Mouse (Mus musculus) testis, adult 2 months (tissue): Measurements from ENCODE around the gene Pde4d. TPM values are rescaled to one million over a fixed set of nuclear protein-coding genes. Genes with fewer than 3 reads are reported as not detected.

Experiments
- H3K27ac ChIP-seq: fragments of 200-500 bp; 2 replicates; pipeline ENCODE4 v1.5.1; 2012; ENCODE audit warnings: low read depth, low read length; ENCODE audit not compliant: control insufficient read depth, insufficient read depth
- H3K27me3 ChIP-seq: fragments of 200-500 bp; 2 replicates; pipeline ENCODE4 v1.6.1; 2012; ENCODE audit warnings: mild to moderate bottlenecking, low read length, moderate library complexity; ENCODE audit not compliant: control insufficient read depth, insufficient read depth
- H3K36me3 ChIP-seq: fragments of 200-500 bp; 2 replicates; pipeline ENCODE4 v1.6.1; 2012; ENCODE audit warnings: mild to moderate bottlenecking, low read length; ENCODE audit not compliant: control insufficient read depth, insufficient read depth
- H3K4me1 ChIP-seq: fragments of 200-500 bp; 2 replicates; pipeline ENCODE4 v1.6.1; 2012; ENCODE audit warnings: low read length; ENCODE audit not compliant: control insufficient read depth, insufficient read depth
- H3K4me3 ChIP-seq: fragments of 200-500 bp; 2 replicates; pipeline ENCODE4 v1.5.1; 2012; ENCODE audit warnings: low read depth, mild to moderate bottlenecking, low read length, moderate library complexity, mixed read lengths; ENCODE audit not compliant: control insufficient read depth
- CTCF ChIP-seq: fragments of 200-500 bp; IDR thresholded peaks from 2 replicates; pipeline ENCODE4 v1.5.1; 2012; ENCODE audit warnings: low read depth, mild to moderate bottlenecking, inconsistent platforms, low read length, moderate library complexity; ENCODE audit not compliant: control insufficient read depth, insufficient read depth, insufficient replicate concordance
- POLR2A ChIP-seq: fragments of 200-500 bp; IDR thresholded peaks from 2 replicates; pipeline ENCODE4 v1.6.1; 2012; ENCODE audit warnings: low read depth, mild to moderate bottlenecking, inconsistent platforms, low read length, moderate library complexity; ENCODE audit not compliant: control insufficient read depth
- polyA plus RNA-seq: library from polyadenylated mRNA; depleted of rRNA; stranded (reverse); fragments of >200 nt; gene quantifications from 2 replicates; pipeline ENCODE4 v1.2.3, GENCODE M21; 2012

Gene Pde4d
- polyA plus RNA-seq, 1 experiment: 2.1 TPM

DNA sequence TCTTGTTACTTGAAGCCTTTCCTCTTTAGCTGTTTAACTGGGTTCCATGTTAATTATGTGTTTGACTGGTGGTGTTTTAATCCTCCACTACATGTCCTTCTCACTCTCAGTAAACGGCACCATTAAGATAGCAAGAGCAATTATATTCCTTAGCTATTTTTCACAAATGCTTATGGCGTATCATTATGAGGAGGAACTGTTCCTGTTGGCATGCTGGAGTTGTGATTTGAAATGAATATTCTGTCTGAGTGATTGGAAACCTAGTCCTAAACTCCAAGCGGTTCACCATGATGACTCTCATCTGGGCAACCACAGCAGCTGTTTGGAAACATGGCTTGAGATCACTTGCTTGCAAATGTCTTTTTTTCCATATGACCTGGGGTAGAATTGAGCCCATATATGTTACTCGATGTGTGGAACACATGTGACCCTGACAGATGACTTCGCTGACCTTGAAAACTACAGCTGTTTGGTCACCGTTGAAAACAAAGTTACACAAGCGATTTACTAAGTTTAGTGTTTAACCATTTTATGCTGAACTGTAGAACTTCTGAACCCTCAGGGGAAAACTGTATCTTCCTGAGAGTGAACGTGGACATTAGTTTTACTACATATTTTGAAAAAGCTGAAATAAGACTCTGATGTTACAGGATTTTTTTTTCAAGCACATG lies 1340.4 kb downstream of the Pde4d start:
- Histone ChIP-seq H3K36me3 (no peaks in the 10 kb centered on the region), H3K27me3 (no peaks in the 10 kb centered on the region), H3K27ac (no peak overlapping the region), H3K4me3 (no peak overlapping the region), H3K4me1 (no peaks in the 10 kb centered on the region; the same call in none of the 2 replicates)
- TF ChIP-seq CTCF (no peak), POLR2A (no peak)

DNA sequence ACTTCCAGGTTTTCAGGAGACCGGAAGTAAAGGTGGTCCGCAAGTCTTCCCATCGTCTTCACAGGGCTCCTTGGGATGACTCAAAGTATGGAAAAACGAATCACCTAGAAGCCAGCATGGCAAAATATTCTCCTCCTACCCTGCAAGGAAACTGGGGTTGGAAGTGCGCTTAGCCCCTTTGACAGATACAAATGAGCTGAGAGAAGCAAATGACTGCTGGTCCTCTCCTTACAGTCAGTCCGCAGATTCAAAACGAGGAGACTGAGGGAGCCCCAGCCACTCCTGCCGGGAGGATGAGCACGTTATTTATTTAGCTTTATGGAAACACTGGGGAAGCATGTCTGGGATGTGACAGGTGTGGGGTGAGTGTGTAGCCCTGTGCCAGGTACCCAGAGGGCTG lies 1344.2 kb downstream of the Pde4d start:
- Histone ChIP-seq H3K36me3 (no peaks in the 10 kb centered on the region), H3K27ac (no peak overlapping the region), H3K27me3 (no peaks in the 10 kb centered on the region), H3K4me1 (no peaks in the 10 kb centered on the region; the same call in none of the 2 replicates), H3K4me3 (no peak overlapping the region)
- TF ChIP-seq POLR2A: no peak
- no peak for TF ChIP-seq CTCF

DNA sequence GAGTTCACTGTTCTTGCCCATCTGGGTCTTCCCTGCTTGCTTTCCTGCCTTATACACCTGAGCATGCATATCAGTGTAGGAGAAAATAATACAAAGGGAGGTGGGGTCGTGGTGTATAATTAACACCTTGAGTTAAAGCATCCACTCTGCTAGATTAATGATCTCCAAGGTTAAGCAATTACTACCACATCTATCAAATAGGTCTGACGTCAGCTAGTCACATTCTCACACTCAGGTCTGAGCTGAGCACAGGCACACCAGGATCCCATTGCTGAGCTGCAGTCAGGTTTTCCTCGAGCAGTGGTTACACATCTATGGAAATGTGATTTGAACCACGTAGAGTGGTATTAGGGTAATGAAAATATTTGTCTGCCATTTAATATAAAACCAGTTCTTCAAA lies 1348.9 kb downstream of the Pde4d start:
- no peak for TF ChIP-seq CTCF
- no peaks in the 10 kb centered on the region for H3K27me3 ChIP-seq

DNA sequence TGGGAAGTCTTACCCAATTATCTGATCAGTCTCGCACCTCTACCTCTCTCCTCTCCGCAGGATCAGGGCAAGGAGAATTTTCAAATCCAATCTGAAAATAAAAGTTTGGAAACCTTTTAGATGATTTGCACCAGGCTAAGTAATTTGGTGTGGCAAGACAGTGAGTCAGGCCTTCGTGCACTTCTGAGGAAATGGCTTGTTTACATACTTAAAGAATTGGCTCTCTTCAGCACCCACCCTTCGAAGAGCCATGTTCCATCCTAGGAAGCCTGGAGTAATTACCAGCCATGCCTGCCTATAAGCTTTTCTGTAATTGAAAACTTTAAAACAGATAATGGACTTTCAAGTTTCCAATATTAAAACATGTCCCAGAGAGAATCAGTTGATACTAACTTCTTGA lies 1352.5 kb downstream of the Pde4d start:
- H3K27ac ChIP-seq: no peak overlapping the region
- no peaks in the 10 kb centered on the region for H3K27me3 ChIP-seq
- H3K4me3 ChIP-seq: no peak overlapping the region
- no peaks in the 10 kb centered on the region for H3K4me1 ChIP-seq
- TF ChIP-seq POLR2A (no peak), CTCF (no peak)
- no peaks in the 10 kb centered on the region for H3K36me3 ChIP-seq

More for the DNA sequence above, 1348.9 kb downstream of the Pde4d start:
- H3K36me3 ChIP-seq: no peaks in the 10 kb centered on the region
- H3K4me1 ChIP-seq: no peaks in the 10 kb centered on the region; the same call in 1 of the 2 replicates
- H3K27ac ChIP-seq: no peak overlapping the region
- no peak overlapping the region for H3K4me3 ChIP-seq

DNA sequence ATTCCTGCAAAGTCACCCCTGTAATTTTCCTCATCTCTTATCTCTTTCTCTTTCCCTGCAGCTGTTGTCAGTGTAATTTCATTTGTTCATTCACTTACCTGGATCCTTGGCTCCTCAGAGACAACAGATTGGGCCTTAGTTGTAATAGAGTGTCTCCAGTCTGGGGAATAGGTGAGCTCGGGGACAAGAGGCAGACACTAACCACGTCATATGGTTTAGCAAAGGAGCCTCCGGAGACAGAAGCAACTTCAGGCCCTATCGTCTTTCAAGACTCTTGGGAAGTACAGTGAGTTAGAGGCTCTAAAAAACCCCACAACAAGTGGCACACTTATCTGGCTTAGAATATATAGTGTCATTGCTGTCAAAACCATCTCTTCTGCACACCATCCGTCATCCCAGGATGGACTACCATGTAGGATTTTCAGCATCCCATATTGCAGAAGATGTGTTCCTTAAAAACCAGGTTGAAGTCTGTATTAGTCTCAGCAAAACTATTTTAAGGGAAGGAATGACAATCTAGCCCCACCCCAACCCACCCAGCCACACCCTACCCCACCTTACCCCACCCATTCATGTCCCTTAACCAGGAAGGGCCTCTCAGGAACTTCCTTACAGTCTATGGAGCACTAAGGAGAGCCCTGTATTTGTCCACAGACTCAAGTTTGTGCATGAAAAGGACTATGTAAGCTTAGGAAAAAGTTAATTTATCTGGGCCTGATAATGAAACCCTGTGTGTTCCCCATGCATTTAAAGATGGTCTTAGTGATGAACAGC lies 1356.6 kb downstream of the Pde4d start:
- no peaks in the 10 kb centered on the region for H3K27me3 ChIP-seq
- TF ChIP-seq POLR2A: no peak
- TF ChIP-seq CTCF: no peak
- H3K36me3 ChIP-seq: no peaks in the 10 kb centered on the region
- H3K4me3 ChIP-seq: no peak overlapping the region
- no peak overlapping the region for H3K27ac ChIP-seq
- no peaks in the 10 kb centered on the region; the same call in 1 of the 2 replicates for H3K4me1 ChIP-seq

DNA sequence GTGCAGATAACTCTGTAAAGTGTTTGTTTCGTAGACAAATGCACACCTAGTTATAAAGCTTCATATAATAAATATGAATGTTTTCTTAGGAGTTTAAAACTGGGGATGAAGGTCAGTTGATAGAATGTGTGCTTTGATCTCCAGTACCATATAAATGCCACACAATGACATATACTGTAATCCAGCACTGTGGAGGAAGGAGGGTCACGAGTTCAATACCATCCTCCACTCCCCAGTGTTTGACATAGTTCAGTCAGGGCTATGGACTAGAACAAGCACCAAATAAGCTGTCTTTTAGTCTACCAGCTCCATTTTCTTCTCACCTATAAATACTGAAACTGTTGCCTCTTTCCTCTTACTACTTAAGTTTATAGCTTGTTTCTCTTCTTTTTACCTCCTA lies 1357.3 kb downstream of the Pde4d start:
- no peaks in the 10 kb centered on the region; the same call in 1 of the 2 replicates for H3K4me1 ChIP-seq
- H3K27ac ChIP-seq: no peak overlapping the region
- H3K27me3 ChIP-seq: no peaks in the 10 kb centered on the region
- TF ChIP-seq CTCF (no peak), POLR2A (no peak)
- no peak overlapping the region for H3K4me3 ChIP-seq
- no peaks in the 10 kb centered on the region for H3K36me3 ChIP-seq

DNA sequence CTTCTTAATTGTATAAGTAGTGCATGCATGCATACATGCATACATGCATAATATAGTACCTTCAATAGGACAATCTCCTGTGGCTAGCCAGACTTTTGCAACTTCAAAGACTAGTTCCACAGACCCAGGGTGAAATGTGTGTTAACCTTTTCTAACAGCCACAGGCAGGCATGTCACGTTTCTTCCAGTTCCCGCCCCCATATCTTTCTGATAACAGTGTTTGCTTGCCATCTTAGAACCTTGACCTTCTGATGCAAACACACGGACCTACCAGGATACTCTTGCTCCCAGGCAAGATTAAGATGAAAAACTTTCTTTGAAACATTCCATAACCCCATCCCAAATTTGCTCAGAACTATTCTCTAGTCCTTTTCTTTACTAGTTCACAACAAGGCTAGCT lies 1357.7 kb downstream of the Pde4d start:
- TF ChIP-seq POLR2A (no peak), CTCF (no peak)
- Histone ChIP-seq H3K36me3 (no peaks in the 10 kb centered on the region), H3K27ac (no peak overlapping the region), H3K27me3 (no peaks in the 10 kb centered on the region), H3K4me1 (no peaks in the 10 kb centered on the region; the same call in 1 of the 2 replicates), H3K4me3 (no peak overlapping the region)
